11 mouse cellular contexts compared by ENCODE assay signal in genomic region chr2:117312441-117312895, GRCm38 (mm10). TPM values are rescaled to one million over a fixed set of nuclear protein-coding genes. Genes with fewer than 3 reads are reported as not detected.
A peak's percentile ranks its signal among the peaks of the same experiment; 100 is the strongest.
DNase-seq lines count a peak whose midpoint lies in the region; ATAC-seq lines count a peak whose summit lies in the region.
"Had no signal": no experiment of that assay in that cellular context is flagged by ENCODE, and none has a peak within 500 bp of the region (broad histone marks: within the 10 kb centered on the region; RNA-seq: fewer than 3 reads in every experiment).

No protein-coding gene starts in this region.

- no peaks in the 10 kb centered on the region for H3K4me1 ChIP-seq in embryonic facial prominence, embryonic 11.5 days (ENCODE audit: control insufficient read depth, insufficient read depth, low read length)
- no peaks in the 10 kb centered on the region; the same call in 1 of the 2 replicates for H3K4me1 ChIP-seq in embryonic facial prominence, embryonic 10.5 days
- peaks cover 4% of the 10 kb centered on the region; the same call in 1 of the 2 replicates for H3K4me1 ChIP-seq in hindbrain, embryonic 16.5 days (ENCODE audit: control insufficient read depth, insufficient read depth, low read depth, low read length)

- H3K4me2 ChIP-seq in embryonic facial prominence, embryonic 11.5 days (ENCODE audit: low read depth, low read length): no peak overlapping the region
- H3K4me2 ChIP-seq in hindbrain, embryonic 16.5 days (ENCODE audit: low read length): peak overlapping the region; percentile 35

- H3K9me3 ChIP-seq in embryonic facial prominence, embryonic 11.5 days (replicated peaks; ENCODE audit: control insufficient read depth, low read length): no peaks in the 10 kb centered on the region
- peaks cover 7% of the 10 kb centered on the region; the same call in 1 of the 2 replicates for H3K9me3 ChIP-seq in embryonic facial prominence, embryonic 10.5 days
- peaks cover 5% of the 10 kb centered on the region for H3K9me3 ChIP-seq in hindbrain, embryonic 16.5 days (ENCODE audit: control insufficient read depth, low read length)

- H3K4me3 ChIP-seq in embryonic facial prominence, embryonic 11.5 days (ENCODE audit: low read depth, low read length): no peak overlapping the region
- no peak overlapping the region for H3K4me3 ChIP-seq in embryonic facial prominence, embryonic 10.5 days
- 0 out of 2 replicates have a peak overlapping the region, but pooled peaks have one; percentile 7 for H3K4me3 ChIP-seq in hindbrain, embryonic 16.5 days (ENCODE audit: low read length)

- H3K9ac ChIP-seq in embryonic facial prominence, embryonic 11.5 days (replicated peaks; ENCODE audit: low read length): no peak overlapping the region
- H3K9ac ChIP-seq in hindbrain, embryonic 16.5 days (ENCODE audit: low read depth, low read length): no peak overlapping the region

- H3K27ac ChIP-seq in embryonic facial prominence, embryonic 11.5 days (replicated peaks; ENCODE audit: low read depth, low read length): no peak overlapping the region
- H3K27ac ChIP-seq in embryonic facial prominence, embryonic 10.5 days (replicated peaks): no peak overlapping the region
- no peak overlapping the region; the same call in 1 of the 2 replicates for H3K27ac ChIP-seq in hindbrain, embryonic 16.5 days (ENCODE audit: low read depth, low read length)

- no peak for ATAC-seq in embryonic facial prominence, embryonic 11.5 days (replicated peaks; ENCODE audit: insufficient number of reproducible peaks, low FRiP score, low TSS enrichment, low read depth)
- ATAC-seq in hindbrain, embryonic 16.5 days: peak; percentile 88
- ATAC-seq: lung, postnatal 0 days had no signal

- no peaks in the 10 kb centered on the region for H3K36me3 ChIP-seq in embryonic facial prominence, embryonic 11.5 days (replicated peaks; ENCODE audit: control insufficient read depth, insufficient read depth, low read depth, low read length)
- no peaks in the 10 kb centered on the region for H3K36me3 ChIP-seq in embryonic facial prominence, embryonic 10.5 days (replicated peaks)
- H3K36me3 ChIP-seq in hindbrain, embryonic 16.5 days (ENCODE audit: control insufficient read depth, insufficient read depth, low read length): no peaks in the 10 kb centered on the region
- peaks cover 3% of the 10 kb centered on the region for H3K36me3 ChIP-seq in splenic B cell, adult 2 months (ENCODE audit: control insufficient read depth, insufficient read depth, low read length, poor library complexity, severe bottlenecking)

- peak; percentile 2 for DNase-seq in embryonic facial prominence, embryonic 11.5 days (ENCODE audit: low spot score)
- DNase-seq in embryonic facial prominence, embryonic 10.5 days (ENCODE audit: low spot score): no peak
- DNase-seq in thymus, postnatal 0 days (ENCODE audit: low spot score): peak; percentile 52
- no peak for DNase-seq in thymus, postnatal 10 days (ENCODE audit: low spot score in 2 of 2)
- peak; percentile 60 for DNase-seq in splenic B cell, adult 2 months (ENCODE audit: low read depth, low spot score)
- DNase-seq in MN1 (ENCODE audit: low spot score): no peak
- no peak for DNase-seq in cerebellum, adult 8-10 months
- DNase-seq: gastrocnemius, postnatal 14 days had no signal

- WGBS in embryonic facial prominence, embryonic 11.5 days: 70% methylated on average over 7 of the region's 7 CpGs
- 78% methylated on average over 7 of the region's 7 CpGs for WGBS in embryonic facial prominence, embryonic 10.5 days
- WGBS in hindbrain, embryonic 16.5 days: 44% methylated on average over 7 of the region's 7 CpGs

- H3K27me3 ChIP-seq in embryonic facial prominence, embryonic 11.5 days (ENCODE audit: control insufficient read depth, insufficient read depth, low read length): no peaks in the 10 kb centered on the region
- no peaks in the 10 kb centered on the region for H3K27me3 ChIP-seq in embryonic facial prominence, embryonic 10.5 days (replicated peaks; ENCODE audit: low read depth, poor library complexity, severe bottlenecking)
- H3K27me3 ChIP-seq in hindbrain, embryonic 16.5 days (replicated peaks; ENCODE audit: control insufficient read depth, insufficient read depth, low read length): no peaks in the 10 kb centered on the region
- H3K27me3 ChIP-seq in splenic B cell, adult 2 months (ENCODE audit: control insufficient read depth, insufficient read depth, low read length, poor library complexity, severe bottlenecking): no peaks in the 10 kb centered on the region

RNA-seq across cellular contexts. Expression of gene Rasgrp1, which starts 30.3 kb away (rescaled TPM):
- 0.66 and 0.86 TPM in 2 replicates for polyA plus RNA-seq in embryonic facial prominence, embryonic 11.5 days (2014; fragmentation: Nextera tagmentation; extraction: Ambion mirVana)
- 0.47 and 0.55 TPM in 2 replicates for polyA plus RNA-seq in embryonic facial prominence, embryonic 10.5 days (2016; fragmentation: Nextera tagmentation; extraction: Ambion mirVana)
- polyA plus RNA-seq in thymus, postnatal 0 days (2015; fragmentation: Nextera tagmentation; extraction: Ambion mirVana): 79.2 and 90.0 TPM in 2 replicates
- polyA plus RNA-seq in hindbrain, embryonic 16.5 days (2015; fragmentation: Nextera tagmentation; extraction: Ambion mirVana): 2.5 TPM in 2 replicates
- polyA plus RNA-seq: C2C12 had no signal

Comparison
In these comparisons a context has a peak if more than half of its experiments do, and no peak if none do; other contexts are left out.
1. DNase-seq: peak in embryonic facial prominence, embryonic 11.5 days (single experiment), thymus, postnatal 0 days (single experiment) and splenic B cell, adult 2 months (single experiment); none in embryonic facial prominence, embryonic 10.5 days (single experiment), thymus, postnatal 10 days (0 of 2), MN1 (single experiment) and cerebellum, adult 8-10 months (single experiment).
2. RNA of gene Rasgrp1, which starts 30.3 kb away (polyA plus RNA-seq): 79.2 to 90.0 TPM in thymus, postnatal 0 days; 2.5 TPM in hindbrain, embryonic 16.5 days, 0.66 to 0.86 TPM in embryonic facial prominence, embryonic 11.5 days and 0.47 to 0.55 TPM in embryonic facial prominence, embryonic 10.5 days; every median in the first group is over 10 times any median in the second.